Mouse (Mus musculus) CH12.LX (cell line): ENCODE measurements around the gene Ctnnd2.

ENCODE experiments used
- CHD2 ChIP-seq: IDR thresholded peaks from 2 replicates; pipeline ENCODE4 v1.6.1; 2011; ENCODE audit warnings: low read length, improper control_type of control experiment
- CTCF ChIP-seq, 2 experiments: IDR thresholded peaks in 1 of 2; conservative IDR thresholded peaks in 1 of 2; 2 replicates each; pipeline ENCODE4 v1.5.1; 2011 to 2012; ENCODE audit warnings: low read depth in 2 of 2, low read length in 2 of 2, improper control_type of control experiment in 1 of 2, inconsistent platforms in 1 of 2, mild to moderate bottlenecking in 1 of 2, moderate library complexity in 1 of 2
- E2F4 ChIP-seq: IDR thresholded peaks from 2 replicates; pipeline ENCODE4 v1.6.1; 2011; ENCODE audit warnings: low read depth, low read length, improper control_type of control experiment; ENCODE audit not compliant: insufficient replicate concordance
- HCFC1 ChIP-seq: IDR thresholded peaks from 2 replicates; pipeline ENCODE4 v1.6.1; 2012; ENCODE audit warnings: low read depth, mild to moderate bottlenecking, inconsistent platforms, low read length, improper control_type of control experiment
- MAFK ChIP-seq: IDR thresholded peaks from 2 replicates; pipeline ENCODE4 v1.6.1; 2011; ENCODE audit warnings: low read length, improper control_type of control experiment; ENCODE audit not compliant: insufficient replicate concordance
- MAZ ChIP-seq: IDR thresholded peaks from 2 replicates; pipeline ENCODE4 v1.6.1; 2012; ENCODE audit warnings: low read depth, mild to moderate bottlenecking, inconsistent platforms, low read length, improper control_type of control experiment, moderate library complexity
- POLR2A ChIP-seq: IDR thresholded peaks from 2 replicates; pipeline ENCODE4 v1.6.1; 2011; ENCODE audit warnings: low read depth, mild to moderate bottlenecking, improper control_type of control experiment, low read length
- SMC3 ChIP-seq: IDR thresholded peaks from 2 replicates; pipeline ENCODE4 v1.6.1; 2011; ENCODE audit warnings: low read depth, low read length, improper control_type of control experiment
- TCF12 ChIP-seq: IDR thresholded peaks from 2 replicates; pipeline ENCODE4 v1.6.1; 2014; ENCODE audit warnings: low read depth, mild to moderate bottlenecking, inconsistent platforms, low read length, improper control_type of control experiment
- USF1 ChIP-seq: IDR thresholded peaks from 2 replicates; pipeline ENCODE4 v1.6.1; 2014; ENCODE audit warnings: low read depth, mild to moderate bottlenecking, inconsistent platforms, low read length, improper control_type of control experiment
- USF2 ChIP-seq: conservative IDR thresholded peaks from 2 replicates; pipeline ENCODE4 v1.6.1; 2011; ENCODE audit warnings: low read depth, low read length, improper control_type of control experiment
- ZKSCAN1 ChIP-seq: IDR thresholded peaks from 2 replicates; pipeline ENCODE4 v1.6.1; 2012; ENCODE audit warnings: low read depth, inconsistent platforms, low read length, improper control_type of control experiment, borderline replicate concordance
- ZNF384 ChIP-seq: IDR thresholded peaks from 2 replicates; pipeline ENCODE4 v1.6.1; 2012; ENCODE audit warnings: low read depth, low read length, improper control_type of control experiment, inconsistent platforms

DNA sequence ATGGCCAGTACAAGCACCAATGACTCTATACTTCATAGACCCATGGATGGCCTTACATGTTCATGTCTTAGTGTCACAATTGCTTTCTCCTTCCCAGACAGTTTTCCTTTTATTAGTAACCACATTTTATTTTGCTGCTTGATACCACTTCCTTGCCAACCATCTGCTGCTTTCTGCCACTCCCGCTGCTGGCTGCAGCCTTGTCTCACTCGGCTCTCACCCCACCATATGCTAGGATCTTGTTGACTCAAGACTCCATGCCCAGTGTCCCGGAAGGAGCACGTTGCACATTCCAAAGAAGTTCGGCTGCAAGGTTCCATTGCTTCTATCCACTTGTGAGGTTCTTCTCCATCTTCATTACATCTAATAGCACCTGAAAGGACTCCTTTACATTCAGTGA is 722.7 kb downstream of the Ctnnd2 start:
- TF ChIP-seq CTCF (conservative IDR thresholded peaks at IDR 0.05 in 1 of 2, IDR thresholded peaks at IDR 0.05 in 1 of 2; ENCODE audit: low read depth in 2 of 2, low read length in 2 of 2) = no peak
- no peak for TF ChIP-seq ZNF384
- TF ChIP-seq ZKSCAN1 = no peak
- TF ChIP-seq POLR2A = no peak
- no peak for TF ChIP-seq SMC3
- no peak for TF ChIP-seq HCFC1
- no peak for TF ChIP-seq USF2
- TF ChIP-seq CHD2 = no peak
- TF ChIP-seq MAFK = no peak
- TF ChIP-seq TCF12 = no peak
- no peak for TF ChIP-seq USF1
- no peak for TF ChIP-seq MAZ
- TF ChIP-seq E2F4 = no peak
